Mouse (Mus musculus) megakaryocyte-erythroid progenitor cell, adult 5 weeks (primary cell): ENCODE results near the gene Stam. TPM values are rescaled to one million over a fixed set of nuclear protein-coding genes. Genes with fewer than 3 reads are reported as not detected.

Experiments used
- polyA plus RNA-seq: library from polyadenylated mRNA; stranded (reverse); fragments of >175 nt; gene quantifications from 2 replicates; pipeline ENCODE4 v1.2.3, GENCODE M21; 2012

The Stam gene
- polyA plus RNA-seq, result 29.4 and 34.4 TPM in 2 replicates

DNA sequence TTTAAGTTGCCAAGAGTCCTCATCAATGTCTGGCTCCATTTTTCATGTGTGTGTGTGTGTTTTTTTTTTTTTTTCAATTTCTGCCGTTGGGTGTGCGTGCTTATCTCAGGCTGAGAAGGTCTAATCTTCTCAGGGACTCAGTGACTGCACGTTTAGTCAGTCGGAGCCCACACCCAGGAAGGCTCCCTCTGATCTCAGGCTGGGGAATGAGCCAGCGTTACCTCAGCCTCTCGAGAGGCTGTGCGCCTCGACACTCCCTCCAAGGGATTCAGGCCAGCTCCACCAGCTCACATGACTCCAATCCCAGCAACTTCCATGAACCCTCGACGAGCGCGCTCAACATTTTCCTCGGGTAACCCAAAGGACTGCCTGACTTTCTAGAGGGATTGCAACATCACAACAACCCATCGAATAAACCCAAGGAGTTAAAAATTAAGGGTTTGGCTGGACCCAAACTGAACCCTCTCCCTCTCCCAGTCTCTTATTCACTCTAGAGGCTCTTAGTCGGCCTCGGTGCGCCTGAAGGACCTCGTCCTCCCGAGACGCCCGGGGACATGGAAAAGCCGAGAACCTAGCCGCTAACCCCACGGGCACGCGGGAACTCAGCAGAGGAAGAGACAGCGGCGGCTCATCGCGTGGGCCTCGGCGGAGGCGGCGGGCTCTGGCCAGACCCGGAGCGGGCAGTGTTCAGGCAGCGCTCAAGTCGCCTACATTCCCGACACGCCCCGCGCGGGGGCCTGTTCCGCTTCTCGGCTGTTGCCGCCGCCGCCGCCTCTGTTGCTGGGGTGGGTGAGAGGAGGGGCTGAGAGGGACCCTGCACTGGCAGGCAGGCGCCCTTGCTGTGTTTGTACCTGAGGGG is at the start of gene Stam:
TSS of gene Stam (plus strand) at position 737 of the 859 bp plus-strand sequence.

DNA sequence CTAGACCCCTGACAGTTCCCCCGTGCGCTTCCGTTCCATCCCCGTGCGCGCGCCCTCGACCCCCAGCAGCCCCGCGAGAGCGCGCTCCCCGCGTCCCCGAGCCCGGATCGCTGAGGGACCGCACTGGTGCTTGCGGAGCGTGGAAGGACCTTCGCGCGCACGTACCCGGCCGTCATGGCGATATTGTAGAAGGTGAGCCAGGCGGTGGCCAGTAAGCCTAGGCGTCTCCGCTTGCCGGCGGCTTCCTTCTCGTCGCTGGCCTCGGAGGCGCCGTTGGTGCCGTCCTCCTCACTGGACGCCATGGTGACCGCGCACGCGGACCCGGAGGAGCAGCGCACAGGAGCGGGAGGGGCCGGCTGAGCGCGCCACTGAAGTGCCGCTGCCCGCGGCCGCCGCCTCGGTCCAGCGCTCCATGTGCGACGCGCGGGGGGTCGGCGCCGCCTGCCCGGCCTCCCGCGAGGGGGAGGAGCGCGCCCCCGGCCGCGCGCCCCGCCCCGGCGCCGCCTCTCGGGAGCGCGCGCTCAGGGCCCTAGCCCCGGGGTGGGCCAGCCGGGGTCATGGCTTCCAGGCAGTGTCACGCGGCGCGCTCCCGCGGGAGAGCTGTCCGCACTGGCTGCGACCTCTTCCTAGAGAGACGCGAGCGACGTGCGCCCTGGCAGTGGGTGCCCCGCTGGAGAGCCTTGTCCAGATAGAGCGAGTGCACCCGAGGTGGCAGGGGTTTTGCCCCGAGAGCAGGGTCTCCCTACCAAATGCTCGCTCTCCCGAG is 18.1 kb upstream of the Stam start, which contains the start of gene Hacd1:
TSS of gene Hacd1 (minus strand) at position 570 of the 766 bp plus-strand sequence.

DNA sequence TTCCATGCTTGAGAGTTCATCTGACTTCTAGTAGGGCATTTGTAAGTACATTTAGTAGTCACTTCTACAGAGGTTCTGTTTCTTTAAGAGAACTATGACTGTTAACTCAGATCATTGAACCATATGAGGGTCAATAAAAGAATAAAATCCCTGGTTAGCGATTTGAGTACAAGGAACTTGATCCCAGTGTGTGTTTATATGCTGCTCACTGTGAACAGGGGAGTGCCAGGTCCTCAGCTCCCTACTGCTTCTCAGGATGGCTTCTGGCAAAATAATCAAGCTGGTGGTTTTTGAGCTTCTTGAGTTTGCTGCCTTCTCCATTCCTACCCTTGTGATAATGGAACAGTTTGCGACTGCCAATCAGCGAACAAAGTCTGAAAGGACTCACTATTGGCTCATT is 100.4 kb downstream of the Stam start, which contains the start of gene Tmem236:
TSS of gene Tmem236 (plus strand) at position 190 of the 400 bp plus-strand sequence.

Other genes with a start within 250 kb of the Stam start
- 55.2 and 65.1 TPM in 2 replicates for gene Hacd1, start 18.0 kb upstream of the Stam start, polyA plus RNA-seq
- gene Tmem236, start 100.4 kb downstream of the Stam start, polyA plus RNA-seq, result not detected in 2 replicates
- 0.02 and 0.10 TPM in 2 replicates for gene Mrc1, start 155.3 kb downstream of the Stam start, polyA plus RNA-seq